Mouse (Mus musculus) G1E (cell line): ENCODE results near the gene Rab8a.

Source experiments
- CTCF ChIP-seq: IDR thresholded peaks from 2 replicates; pipeline ENCODE4 v1.5.1; 2012; ENCODE audit warnings: low read depth, low read length, inconsistent platforms, mixed read lengths
- GATA1 ChIP-seq: IDR thresholded peaks from 2 replicates; pipeline ENCODE4 v1.6.1; 2012; ENCODE audit warnings: borderline replicate concordance, low read length, inconsistent platforms, mixed read lengths
- GATA2 ChIP-seq: IDR thresholded peaks from 2 replicates; pipeline ENCODE4 v1.6.1; 2012; ENCODE audit warnings: low read depth, low read length, inconsistent platforms, borderline replicate concordance
- POLR2AphosphoS5 ChIP-seq: IDR thresholded peaks from 2 replicates; pipeline ENCODE4 v1.6.1; 2012; ENCODE audit warnings: low read depth, low read length, inconsistent platforms; ENCODE audit not compliant: insufficient replicate concordance
- TAL1 ChIP-seq: conservative IDR thresholded peaks from 2 replicates; pipeline ENCODE4 v1.6.1; 2012; ENCODE audit warnings: low read depth, low read length, inconsistent platforms, mixed read lengths

DNA sequence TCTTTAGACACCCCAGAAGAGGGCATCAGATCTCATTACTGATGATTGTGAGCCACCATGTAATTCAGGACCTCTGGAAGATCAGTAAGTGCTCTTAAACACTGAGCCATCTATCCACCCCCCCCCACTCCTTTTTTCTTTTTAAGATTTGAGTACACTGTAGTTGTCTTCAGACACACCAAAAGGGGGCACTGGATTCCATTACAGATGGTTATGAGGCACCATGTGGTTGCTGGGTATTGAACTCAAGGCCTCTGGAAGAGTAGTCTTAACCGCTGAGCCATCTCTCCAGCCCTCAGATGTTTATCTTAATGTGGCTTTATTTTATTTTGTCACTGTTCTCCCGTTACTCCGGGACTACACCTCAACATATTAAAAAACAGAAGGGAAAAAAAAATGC, 993 bp upstream of the Rab8a start:
- TF ChIP-seq CTCF: no peak
- no peak for TF ChIP-seq TAL1
- TF ChIP-seq POLR2AphosphoS5: no peak
- no peak for TF ChIP-seq GATA1
- no peak for TF ChIP-seq GATA2
